Mouse (Mus musculus) bone marrow macrophage, adult 2 months (primary cell): ENCODE results near the gene Kpna6.

Experiments
- CTCF ChIP-seq: IDR thresholded peaks from 2 replicates; pipeline ENCODE4 v1.5.1; 2012; ENCODE audit warnings: low read depth, mild to moderate bottlenecking, low read length, moderate library complexity
- POLR2A ChIP-seq: IDR thresholded peaks from 2 replicates; pipeline ENCODE4 v1.6.1; 2012; ENCODE audit warnings: mild to moderate bottlenecking, low read depth, low read length, borderline replicate concordance

DNA sequence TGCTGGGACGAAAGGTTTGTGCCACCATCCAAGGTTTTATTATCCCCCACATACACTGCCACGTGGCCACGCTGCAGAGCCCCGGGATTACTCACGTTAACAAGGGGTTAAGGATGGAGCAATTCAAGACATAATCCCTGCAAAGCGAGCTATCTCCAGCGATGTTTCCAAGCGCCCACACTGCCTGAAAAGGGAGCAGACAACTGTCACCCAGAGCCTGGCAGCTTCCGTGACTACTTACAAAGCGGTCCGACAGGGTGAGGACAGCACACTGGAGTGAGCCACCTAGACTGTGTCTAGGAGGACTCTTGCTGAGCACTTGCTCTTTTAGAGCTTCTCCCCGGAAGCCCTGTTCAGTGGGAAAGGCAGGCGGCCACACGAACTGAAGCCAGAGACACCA lies 17.8 kb downstream of the Kpna6 start:
- no peak for TF ChIP-seq CTCF
- no peak for TF ChIP-seq POLR2A
